Mouse (Mus musculus) E14TG2a.4 (cell line): Measurements from ENCODE around the gene Kif1c.

Source experiments
- CTCF ChIP-seq: conservative IDR thresholded peaks from 2 replicates; pipeline ENCODE4 v1.5.1; 2014; ENCODE audit warnings: low read length
- POU5F1 ChIP-seq: IDR thresholded peaks from 2 replicates; pipeline ENCODE4 v1.6.1; 2014; ENCODE audit warnings: low read length, borderline replicate concordance

DNA sequence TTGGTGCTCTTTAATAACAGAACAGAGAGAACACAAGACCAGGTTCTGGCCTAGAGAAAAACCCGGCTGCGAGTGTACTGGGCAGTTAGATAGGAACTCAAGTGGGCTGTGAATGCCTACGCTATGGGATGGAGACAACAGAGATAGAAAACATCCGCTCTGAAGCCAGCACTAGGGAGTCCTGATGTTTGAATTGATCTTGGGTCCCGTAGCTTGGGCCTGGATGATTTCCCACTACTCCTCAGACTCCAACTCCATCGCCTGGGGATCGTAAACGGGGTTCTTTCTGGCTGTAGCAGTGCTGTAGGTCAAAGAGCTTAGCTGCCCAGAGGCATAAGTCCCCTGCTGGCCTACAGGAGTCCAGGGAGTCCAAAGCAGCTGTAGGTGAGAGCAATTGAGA is 12.0 kb upstream of the Kif1c start:
- TF ChIP-seq CTCF (no peak), POU5F1 (no peak)
